In the genomic region with DNA sequence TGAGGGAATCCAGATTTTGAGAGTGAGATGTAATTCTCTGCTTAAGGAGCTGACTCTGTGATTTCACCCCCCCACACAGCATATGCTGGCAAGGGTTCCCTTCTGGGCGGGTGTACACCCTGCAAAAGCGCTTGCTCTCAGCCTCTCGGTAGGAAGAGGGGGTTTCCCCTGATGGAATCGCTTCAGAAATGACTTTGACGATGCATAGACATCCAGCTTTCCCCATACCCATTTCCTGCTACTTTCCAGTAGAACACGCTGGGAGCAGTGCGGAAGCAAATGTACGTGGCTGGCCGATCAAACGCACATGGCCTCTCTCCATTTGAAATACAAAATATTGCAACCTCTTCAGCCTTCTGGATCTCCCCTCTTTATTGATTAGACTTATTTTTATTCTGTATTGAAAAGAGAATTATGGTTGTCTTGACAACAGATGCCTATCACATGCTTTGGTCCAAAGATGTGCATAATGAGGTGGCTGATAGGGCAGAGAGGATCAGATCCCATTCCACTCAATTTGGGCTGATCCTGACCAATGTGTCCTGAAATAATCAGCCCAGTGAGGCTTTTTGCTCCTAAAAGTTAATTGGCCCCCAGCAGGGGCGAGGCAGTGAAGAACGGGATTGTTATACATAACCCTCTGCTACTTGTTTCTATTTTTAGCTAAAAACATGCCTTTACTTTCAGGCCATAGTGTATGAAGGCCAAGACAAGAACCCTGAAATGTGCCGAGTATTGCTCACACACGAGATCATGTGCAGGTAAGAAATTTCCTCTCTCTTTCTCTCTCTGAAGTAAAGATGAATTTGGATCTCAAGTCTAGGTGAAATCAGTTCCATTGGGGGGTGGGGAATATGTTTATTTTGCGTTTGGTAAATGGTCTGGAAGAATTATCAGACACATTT, we compare ENCODE assay signal across 21 mouse cellular contexts. TPM values are rescaled to one million over a fixed set of nuclear protein-coding genes. Genes with fewer than 3 reads are reported as not detected.
DNase-seq lines count a peak whose midpoint lies in the region; ATAC-seq and TF ChIP-seq lines count a peak whose summit lies in the region.
"Had no signal": no experiment of that assay in that cellular context is flagged by ENCODE, and none has a peak within 500 bp of the region (broad histone marks: within the 10 kb centered on the region; RNA-seq: fewer than 3 reads in every experiment).

No protein-coding gene starts in this region.

- dilution Hi-C loops in CH12.LX (cut with MboI; ENCODE audit: extremely low pct_ligation_motif_present, extremely low pct_unique_long_range_greater_than_20kb, low sequenced_read_pairs) = no loop called here

- H3K9me3 ChIP-seq in hindbrain, embryonic 13.5 days = no peaks in the 10 kb centered on the region
- no peaks in the 10 kb centered on the region for H3K9me3 ChIP-seq in hindbrain, embryonic 10.5 days
- no peaks in the 10 kb centered on the region for H3K9me3 ChIP-seq in kidney, embryonic 16.5 days (ENCODE audit: low read length)
- H3K9me3 ChIP-seq in CH12.LX (replicated peaks; ENCODE audit: low read length) = no peaks in the 10 kb centered on the region
- H3K9me3 ChIP-seq in neural tube, embryonic 15.5 days (replicated peaks) = no peaks in the 10 kb centered on the region
- H3K9me3 ChIP-seq: embryonic facial prominence, embryonic 15.5 days; forebrain, embryonic 10.5 days; heart, embryonic 12.5 days; intestine, embryonic 15.5 days had no signal

- no peak overlapping the region for H3K4me2 ChIP-seq in hindbrain, embryonic 13.5 days
- no peak overlapping the region for H3K4me2 ChIP-seq in kidney, embryonic 16.5 days (replicated peaks; ENCODE audit: low read depth, low read length)
- peak overlapping the region; percentile 94 for H3K4me2 ChIP-seq in CH12.LX (ENCODE audit: insufficient read depth, low read depth, poor library complexity, severe bottlenecking)
- no peak overlapping the region for H3K4me2 ChIP-seq in neural tube, embryonic 15.5 days
- H3K4me2 ChIP-seq: embryonic facial prominence, embryonic 15.5 days; heart, embryonic 12.5 days; intestine, embryonic 15.5 days had no signal

- H3K4me3 ChIP-seq in hindbrain, embryonic 13.5 days = no peak overlapping the region
- no peak overlapping the region for H3K4me3 ChIP-seq in hindbrain, embryonic 10.5 days
- H3K4me3 ChIP-seq in kidney, embryonic 16.5 days (ENCODE audit: low read length) = no peak overlapping the region
- peak overlapping the region in 1 of 3 experiments; percentile 6 for H3K4me3 ChIP-seq in CH12.LX (replicated peaks in 1 of 3; ENCODE audit: low read depth in 2 of 3, low read length in 2 of 3, poor library complexity in 1 of 3)
- no peak overlapping the region for H3K4me3 ChIP-seq in neural tube, embryonic 15.5 days (replicated peaks)
- H3K4me3 ChIP-seq: embryonic facial prominence, embryonic 15.5 days; erythroblast, embryonic 14.5 days; forebrain, embryonic 10.5 days; heart, adult 2 months; heart, embryonic 12.5 days; intestine, embryonic 15.5 days had no signal

- H3K27ac ChIP-seq in hindbrain, embryonic 13.5 days = no peak overlapping the region
- no peak overlapping the region for H3K27ac ChIP-seq in hindbrain, embryonic 10.5 days
- no peak overlapping the region for H3K27ac ChIP-seq in kidney, embryonic 16.5 days (ENCODE audit: low read length)
- H3K27ac ChIP-seq in CH12.LX (ENCODE audit: insufficient read depth, low read depth) = peak overlapping the region; percentile 95
- H3K27ac ChIP-seq in neural tube, embryonic 15.5 days (replicated peaks) = 0 out of 2 replicates have a peak overlapping the region, but pooled peaks have one; percentile 4
- H3K27ac ChIP-seq: embryonic facial prominence, embryonic 15.5 days; forebrain, embryonic 10.5 days; heart, adult 2 months; intestine, embryonic 15.5 days had no signal

- peak; percentile 97 for TF ChIP-seq EP300 in CH12.LX (IDR thresholded peaks at IDR 0.05; ENCODE audit: low read length)

- no peak; the same call in 1 of the 2 replicates for TF ChIP-seq RAD21 in CH12.LX (IDR thresholded peaks at IDR 0.05; ENCODE audit: low read depth, low read length)

- no peak for DNase-seq in hindbrain, embryonic 10.5 days (ENCODE audit: low spot score)
- peak; percentile 19 for DNase-seq in kidney, postnatal 10 days
- DNase-seq in CH12.LX (ENCODE audit: extremely low read depth) = peak; percentile 91
- no peak for DNase-seq in thymus, postnatal 0 days (ENCODE audit: low spot score)
- DNase-seq: adrenal gland, adult 8-10 months; adrenal gland, postnatal 36 days; cerebellum, adult 8-10 months; cerebellum, postnatal 14 days; embryo, embryonic 11 days; gastrocnemius, postnatal 10 days; heart, adult 2 months had no signal

- 0 out of 2 replicates have a peak, but pooled peaks have one; percentile 41 for ATAC-seq in hindbrain, embryonic 13.5 days (ENCODE audit: low FRiP score)
- no peak for ATAC-seq in kidney, embryonic 16.5 days (ENCODE audit: low FRiP score, low TSS enrichment)
- no peak for ATAC-seq in neural tube, embryonic 15.5 days (ENCODE audit: low FRiP score)
- ATAC-seq: forebrain, embryonic 14.5 days; intestine, embryonic 15.5 days had no signal

- TF ChIP-seq POLR2A in CH12.LX (IDR thresholded peaks at IDR 0.05; ENCODE audit: low read depth, low read length) = peak; percentile 43; the same call in 1 of the 2 replicates

- 78% methylated on average over 15 of the region's 15 CpGs for WGBS in hindbrain, embryonic 13.5 days
- 84% methylated on average over 15 of the region's 15 CpGs for WGBS in hindbrain, embryonic 10.5 days
- 76% methylated on average over 15 of the region's 15 CpGs for WGBS in kidney, embryonic 16.5 days
- 67% methylated on average over 15 of the region's 15 CpGs for WGBS in neural tube, embryonic 15.5 days

- no peak overlapping the region for H3K9ac ChIP-seq in hindbrain, embryonic 13.5 days
- no peak overlapping the region for H3K9ac ChIP-seq in kidney, embryonic 16.5 days (replicated peaks; ENCODE audit: low read length)
- H3K9ac ChIP-seq in CH12.LX (ENCODE audit: insufficient read depth, low read depth) = peak overlapping the region; percentile 62
- H3K9ac ChIP-seq in neural tube, embryonic 15.5 days (replicated peaks) = no peak overlapping the region
- H3K9ac ChIP-seq: embryonic facial prominence, embryonic 15.5 days; heart, embryonic 12.5 days; intestine, embryonic 15.5 days had no signal

- in situ Hi-C loops in CH12.LX (cut with MboI; ENCODE audit: low pct_ligation_motif_present, low pct_unique_long_range_greater_than_20kb, low sequenced_read_pairs) = no loop called here

- peaks cover 64% of the 10 kb centered on the region for H3K4me1 ChIP-seq in hindbrain, embryonic 13.5 days (replicated peaks)
- peaks cover 44% of the 10 kb centered on the region for H3K4me1 ChIP-seq in hindbrain, embryonic 10.5 days (replicated peaks)
- no peaks in the 10 kb centered on the region; the same call in none of the 2 replicates for H3K4me1 ChIP-seq in kidney, embryonic 16.5 days (ENCODE audit: insufficient read depth, low read length)
- H3K4me1 ChIP-seq in CH12.LX (ENCODE audit: control insufficient read depth in 1 of 2, insufficient read depth in 2 of 2) = peaks cover 23 to 93% of the 10 kb centered on the region in 2 experiments
- H3K4me1 ChIP-seq in neural tube, embryonic 15.5 days = peaks cover 47% of the 10 kb centered on the region
- H3K4me1 ChIP-seq: intestine, embryonic 15.5 days had no signal

- H3K36me3 ChIP-seq in hindbrain, embryonic 13.5 days = no peaks in the 10 kb centered on the region
- H3K36me3 ChIP-seq in hindbrain, embryonic 10.5 days = peaks cover 14% of the 10 kb centered on the region; the same call in 1 of the 2 replicates
- H3K36me3 ChIP-seq in kidney, embryonic 16.5 days (ENCODE audit: insufficient read depth, low read length) = no peaks in the 10 kb centered on the region
- peaks cover 32 to 72% of the 10 kb centered on the region in 2 experiments for H3K36me3 ChIP-seq in CH12.LX (replicated peaks in 1 of 2; ENCODE audit: control insufficient read depth in 1 of 2, insufficient read depth in 1 of 2, low read length in 1 of 2)
- H3K36me3 ChIP-seq in neural tube, embryonic 15.5 days = no peaks in the 10 kb centered on the region
- H3K36me3 ChIP-seq: embryonic facial prominence, embryonic 15.5 days; forebrain, embryonic 10.5 days; heart, embryonic 12.5 days; intestine, embryonic 15.5 days had no signal

- peaks cover 47% of the 10 kb centered on the region for H3K79me2 ChIP-seq in CH12.LX (replicated peaks; ENCODE audit: control insufficient read depth, extremely low read depth, insufficient read depth, poor library complexity, severe bottlenecking)

- TF ChIP-seq CTCF in CH12.LX (conservative IDR thresholded peaks at IDR 0.05 in 1 of 2, IDR thresholded peaks at IDR 0.05 in 1 of 2; ENCODE audit: low read depth in 2 of 2, low read length in 2 of 2) = no peak

- H3K27me3 ChIP-seq in hindbrain, embryonic 13.5 days = no peaks in the 10 kb centered on the region
- H3K27me3 ChIP-seq in hindbrain, embryonic 10.5 days (ENCODE audit: insufficient read depth, poor library complexity, severe bottlenecking) = no peaks in the 10 kb centered on the region
- no peaks in the 10 kb centered on the region for H3K27me3 ChIP-seq in kidney, embryonic 16.5 days (ENCODE audit: insufficient read depth, low read length)
- H3K27me3 ChIP-seq in CH12.LX (replicated peaks) = no peaks in the 10 kb centered on the region
- H3K27me3 ChIP-seq in neural tube, embryonic 15.5 days (replicated peaks) = no peaks in the 10 kb centered on the region
- H3K27me3 ChIP-seq: embryonic facial prominence, embryonic 15.5 days; heart, embryonic 12.5 days; intestine, embryonic 15.5 days had no signal

TF ChIP-seq in CH12.LX, 34 proteins besides CTCF, POLR2A, EP300 and RAD21 (continues in another document):
- peak; percentile 88 for TF ChIP-seq ETS1 (conservative IDR thresholded peaks at IDR 0.05; ENCODE audit: low read depth, low read length)
- TF ChIP-seq UBTF (IDR thresholded peaks at IDR 0.05; ENCODE audit: low read depth, low read length) = peak; percentile 45; the same call in 1 of the 2 replicates
- peak; percentile 89 for TF ChIP-seq MEF2A (IDR thresholded peaks at IDR 0.05; ENCODE audit: borderline replicate concordance, low read depth, low read length)
- peak; percentile 99 for TF ChIP-seq MYC (IDR thresholded peaks at IDR 0.05; ENCODE audit: low read depth, low read length)
- TF ChIP-seq ZNF384 (IDR thresholded peaks at IDR 0.05; ENCODE audit: low read depth, low read length) = no peak
- TF ChIP-seq ZMIZ1 (IDR thresholded peaks at IDR 0.05; ENCODE audit: low read depth, low read length) = 0 out of 2 replicates have a peak, but pooled peaks have one; percentile 80

RNA-seq across cellular contexts. Expression of a gene that starts 15.2 kb away (rescaled TPM):
- polyA plus RNA-seq in hindbrain, embryonic 13.5 days (2015; fragmentation: Nextera tagmentation; extraction: Ambion mirVana) = 135 and 159 TPM in 2 replicates
- 60.1 and 77.9 TPM in 2 replicates for polyA plus RNA-seq in hindbrain, embryonic 10.5 days (2016; fragmentation: Nextera tagmentation; extraction: Ambion mirVana)
- polyA plus RNA-seq in kidney, embryonic 16.5 days (2015; fragmentation: Nextera tagmentation; extraction: Ambion mirVana) = 24.1 and 26.2 TPM in 2 replicates
- total RNA-seq in CH12.LX (2012; rRNA removed) = 24.9 and 37.8 TPM in 2 replicates
- 42.8 and 44.2 TPM in 2 replicates for total RNA-seq in CH12.LX (2014; rRNA removed)
- 52.5 and 60.7 TPM in 2 replicates for polyA plus RNA-seq in CH12.LX (2012; ENCODE audit: insufficient read length, low read depth)
- 157 and 168 TPM in 2 replicates for polyA plus RNA-seq in neural tube, embryonic 15.5 days (2015; fragmentation: Nextera tagmentation; extraction: Ambion mirVana)
- polyA plus RNA-seq in thymus, postnatal 0 days (2015; fragmentation: Nextera tagmentation; extraction: Ambion mirVana) = 3.9 and 4.1 TPM in 2 replicates
- total RNA-seq: common myeloid progenitor, adult 5-6 weeks had no signal
- polyA plus RNA-seq: erythroblast, embryonic 14.5 days had no signal

Comparison
In these comparisons a context has a peak if more than half of its experiments do, and no peak if none do; other contexts are left out.
1. H3K27ac ChIP-seq: peak in CH12.LX (single experiment) and neural tube, embryonic 15.5 days (single experiment); none in hindbrain, embryonic 13.5 days (single experiment), hindbrain, embryonic 10.5 days (single experiment) and kidney, embryonic 16.5 days (single experiment).
2. DNase-seq: peak in kidney, postnatal 10 days (single experiment) and CH12.LX (single experiment); none in hindbrain, embryonic 10.5 days (single experiment) and thymus, postnatal 0 days (single experiment).